ENCODE assay signal across 9 mouse cellular contexts in the genomic region with DNA sequence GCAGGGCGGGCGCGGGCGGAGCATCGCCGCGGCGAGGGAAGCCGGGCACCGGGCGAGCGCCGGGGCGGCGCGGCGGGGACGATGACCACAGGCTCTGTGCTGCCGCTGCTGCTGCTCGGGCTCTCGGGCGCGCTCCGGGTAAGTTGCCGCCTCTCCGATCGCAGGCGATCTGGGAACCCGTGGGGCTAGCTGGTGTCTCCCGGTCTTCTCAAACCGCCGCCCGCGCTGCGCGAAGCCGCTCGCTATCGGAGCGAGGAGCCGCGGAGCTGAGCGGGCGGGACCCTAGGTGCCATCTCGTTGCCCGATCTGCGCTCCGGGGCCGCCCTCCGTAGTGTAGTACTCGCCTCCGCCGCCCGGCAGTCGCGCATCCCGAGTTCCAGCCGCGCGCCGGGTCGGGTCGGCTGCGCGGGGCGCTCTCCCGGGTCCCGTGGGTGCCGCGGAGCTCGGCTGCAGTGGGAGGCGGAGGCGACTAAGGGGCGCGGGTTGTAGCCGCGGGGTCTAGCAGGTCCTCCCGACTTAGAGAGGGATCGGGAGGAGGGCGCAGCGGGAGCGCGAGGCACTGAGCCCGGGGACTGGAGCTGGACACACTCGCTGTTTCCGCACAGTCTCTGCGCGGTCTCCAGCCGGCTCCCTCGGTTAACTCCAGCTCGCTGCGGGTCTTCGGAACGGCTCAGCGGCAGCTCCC. TPM values are rescaled to one million over a fixed set of nuclear protein-coding genes. Genes with fewer than 3 reads are reported as not detected.
DNase-seq lines count a peak whose midpoint lies in the region; ATAC-seq and TF ChIP-seq lines count a peak whose summit lies in the region.
"Had no signal": no experiment of that assay in that cellular context is flagged by ENCODE, and none has a peak within 500 bp of the region (broad histone marks: within the 10 kb centered on the region; RNA-seq: fewer than 3 reads in every experiment).

No protein-coding gene starts in this region.

- WGBS in intestine, embryonic 16.5 days = under 1% methylated on average over 89 of the region's 95 CpGs
- under 1% methylated on average over 64 of the region's 95 CpGs for WGBS in liver, embryonic 14.5 days (ENCODE audit: insufficient replicate concordance)
- WGBS in neural tube, embryonic 13.5 days = under 1% methylated on average over 73 of the region's 95 CpGs

- TF ChIP-seq EP300 in liver, embryonic 14.5 days (IDR thresholded peaks at IDR 0.05; ENCODE audit: low read depth) = no peak

- H3K4me2 ChIP-seq in intestine, embryonic 16.5 days (ENCODE audit: low read depth, low read length) = peak overlapping the region; percentile 93
- H3K4me2 ChIP-seq in liver, embryonic 14.5 days (ENCODE audit: low read depth) = peak overlapping the region; percentile 58
- peak overlapping the region; percentile 91 for H3K4me2 ChIP-seq in neural tube, embryonic 13.5 days

- H3K9me3 ChIP-seq in intestine, embryonic 16.5 days (ENCODE audit: control insufficient read depth, low read length) = no peaks in the 10 kb centered on the region
- no peaks in the 10 kb centered on the region for H3K9me3 ChIP-seq in liver, embryonic 14.5 days (ENCODE audit: control insufficient read depth, low read length)
- no peaks in the 10 kb centered on the region for H3K9me3 ChIP-seq in neural tube, embryonic 13.5 days

- ATAC-seq in intestine, embryonic 16.5 days = peak; percentile 84
- ATAC-seq in liver, embryonic 14.5 days (ENCODE audit: insufficient read depth) = peak; percentile 18; the same call in 1 of the 2 replicates
- ATAC-seq in neural tube, embryonic 13.5 days (ENCODE audit: low read depth) = peak; percentile 82

- peaks cover 19% of the 10 kb centered on the region for H3K27me3 ChIP-seq in intestine, embryonic 16.5 days (replicated peaks; ENCODE audit: control insufficient read depth, insufficient read depth, low read length)
- H3K27me3 ChIP-seq in liver, embryonic 14.5 days (ENCODE audit: control insufficient read depth, insufficient read depth, low read length) = peaks cover 33% of the 10 kb centered on the region
- H3K27me3 ChIP-seq in neural tube, embryonic 13.5 days = peaks cover 25% of the 10 kb centered on the region

- DNase-seq in layer of hippocampus, adult 11-12 months (ENCODE audit: low spot score) = peak; percentile 24
- DNase-seq in layer of hippocampus, postnatal 14 days (ENCODE audit: low spot score in 2 of 2) = no peak
- DNase-seq in cerebellum, postnatal 25 days = peak; percentile 78 to 91
- peak; percentile 52 to 54 for DNase-seq in frontal cortex, postnatal 36 days (ENCODE audit: low spot score in 2 of 2)
- no peak for DNase-seq in liver, embryonic 14.5 days (ENCODE audit: low read depth in 3 of 3, low spot score in 3 of 3)
- DNase-seq in adipocyte (ENCODE audit: low spot score) = no peak

- no peaks in the 10 kb centered on the region for H3K36me3 ChIP-seq in intestine, embryonic 16.5 days (ENCODE audit: control insufficient read depth, insufficient read depth, low read length)
- H3K36me3 ChIP-seq in liver, embryonic 14.5 days (replicated peaks; ENCODE audit: control insufficient read depth, insufficient read depth, low read depth) = no peaks in the 10 kb centered on the region
- H3K36me3 ChIP-seq in neural tube, embryonic 13.5 days = no peaks in the 10 kb centered on the region

- H3K27ac ChIP-seq in intestine, embryonic 16.5 days (ENCODE audit: low read length) = no peak overlapping the region
- no peak overlapping the region for H3K27ac ChIP-seq in liver, embryonic 14.5 days
- peak overlapping the region; percentile 91 for H3K27ac ChIP-seq in neural tube, embryonic 13.5 days (replicated peaks)

- H3K4me3 ChIP-seq in intestine, embryonic 16.5 days (ENCODE audit: low read length) = peak overlapping the region; percentile 63
- H3K4me3 ChIP-seq in liver, embryonic 14.5 days (ENCODE audit: insufficient read depth in 1 of 2, low read depth in 2 of 2, low read length in 2 of 2) = peak overlapping the region; percentile 13 to 46; a peak in 3 of 4 replicates
- peak overlapping the region; percentile 77 for H3K4me3 ChIP-seq in neural tube, embryonic 13.5 days

- TF ChIP-seq CTCF in liver, embryonic 14.5 days (IDR thresholded peaks at IDR 0.05; ENCODE audit: low read depth) = no peak

- peaks cover 9% of the 10 kb centered on the region; the same call in 1 of the 2 replicates for H3K4me1 ChIP-seq in intestine, embryonic 16.5 days (ENCODE audit: control insufficient read depth, insufficient read depth, low read length)
- H3K4me1 ChIP-seq in liver, embryonic 14.5 days (replicated peaks; ENCODE audit: control insufficient read depth in 2 of 2, insufficient read depth in 2 of 2, low read length in 1 of 2) = no peaks in the 10 kb centered on the region
- H3K4me1 ChIP-seq in neural tube, embryonic 13.5 days (replicated peaks) = peaks cover 57% of the 10 kb centered on the region

- peak overlapping the region; percentile 66 for H3K9ac ChIP-seq in intestine, embryonic 16.5 days (ENCODE audit: low read depth, low read length)
- no peak overlapping the region for H3K9ac ChIP-seq in liver, embryonic 14.5 days (replicated peaks)
- H3K9ac ChIP-seq in neural tube, embryonic 13.5 days = peak overlapping the region; percentile 85

RNA-seq across cellular contexts. Expression of gene Cdh4, which starts 0.5 kb away (rescaled TPM):
- 10 to 100 TPM; 12.5 to 16.1 TPM for total RNA-seq in layer of hippocampus, postnatal 14 days (2021)
- 2.2 and 3.2 TPM in 2 replicates for polyA plus RNA-seq in intestine, embryonic 16.5 days (2015; fragmentation: Nextera tagmentation; extraction: Ambion mirVana)
- polyA plus RNA-seq in liver, embryonic 14.5 days (2012; rRNA removed) = 0.07 and 0.13 TPM in 2 replicates
- polyA plus RNA-seq in liver, embryonic 14.5 days (2014; fragmentation: Nextera tagmentation; extraction: Ambion mirVana) = 0.09 and 0.19 TPM in 2 replicates
- 32.0 and 32.7 TPM in 2 replicates for polyA plus RNA-seq in neural tube, embryonic 13.5 days (2015; fragmentation: Nextera tagmentation; extraction: Ambion mirVana)
- total RNA-seq: MEL had no signal

Comparison
In these comparisons a context has a peak if more than half of its experiments do, and no peak if none do; other contexts are left out.
1. DNase-seq: peak in layer of hippocampus, adult 11-12 months (single experiment), cerebellum, postnatal 25 days (2 of 2) and frontal cortex, postnatal 36 days (2 of 2); none in layer of hippocampus, postnatal 14 days (0 of 2), liver, embryonic 14.5 days (0 of 3) and adipocyte (single experiment).
2. ATAC-seq: peak in every context shown above with its lines; median percentile 84 in intestine, embryonic 16.5 days; 82 in neural tube, embryonic 13.5 days; 18 in liver, embryonic 14.5 days.
3. Peak in every context shown above with its lines, with median percentiles within 50 percentile points of each other: H3K4me2 ChIP-seq and H3K4me3 ChIP-seq.